Mouse (Mus musculus) liver, embryonic 14.5 days (tissue): ENCODE measurements around the gene Gm45062.

Source experiments
- CTCF ChIP-seq: IDR thresholded peaks from 2 replicates; pipeline ENCODE4 v1.5.1; 2016; ENCODE audit warnings: antibody characterized with exemption, low read depth, control low read depth
- EP300 ChIP-seq: IDR thresholded peaks from 2 replicates; pipeline ENCODE4 v1.6.1; 2016; ENCODE audit warnings: antibody characterized with exemption, low read depth

DNA sequence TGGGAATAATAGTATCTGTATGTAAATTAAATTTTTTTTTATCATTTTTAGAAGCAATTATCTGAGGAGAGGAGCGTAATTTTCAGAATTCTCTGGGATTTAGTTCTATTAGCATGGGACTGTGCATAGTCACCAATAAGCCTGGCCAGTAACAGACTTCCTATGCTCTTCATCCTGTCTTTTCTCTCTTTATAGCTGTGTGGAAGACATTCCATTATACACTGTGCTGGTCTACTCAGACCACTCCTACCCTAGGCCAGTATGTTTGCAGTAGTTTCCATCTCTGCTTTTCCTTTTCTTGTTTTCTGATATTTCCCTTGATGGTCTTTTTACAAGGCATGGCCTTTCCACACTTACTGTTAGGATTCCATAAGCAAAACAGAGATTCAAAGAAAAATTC lies 74.1 kb downstream of the Gm45062 start:
- TF ChIP-seq EP300 (no peak), CTCF (no peak)
